Mouse (Mus musculus) ovary, postnatal 14 days (tissue): ENCODE measurements around the gene Vav2.

Experiments
- DNase-seq: peaks from one replicate; pipeline ENCODE4 v3.0.0; 2022; ENCODE audit warnings: low spot score

Gene Vav2

DNA sequence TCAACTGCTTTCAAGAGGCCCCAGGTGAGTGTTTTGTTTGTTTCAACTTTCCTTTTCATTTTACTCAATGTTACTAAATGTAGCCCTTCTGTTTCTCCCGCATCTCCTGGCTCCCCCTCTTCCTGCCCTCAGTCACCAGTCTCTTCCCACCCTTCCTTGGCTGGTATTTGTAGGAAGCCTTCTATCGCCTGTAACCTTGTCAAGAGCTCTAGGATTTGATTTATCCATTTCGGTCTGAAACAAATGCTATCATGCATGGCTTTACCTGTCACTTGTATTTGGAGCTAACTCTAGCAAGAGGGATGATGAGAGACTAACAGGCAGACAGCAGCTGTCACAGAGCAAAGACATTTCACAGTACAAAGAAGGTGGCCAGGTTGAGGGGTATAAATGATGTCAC, 18.6 kb downstream of the Vav2 start:
- DNase-seq, result no peak

DNA sequence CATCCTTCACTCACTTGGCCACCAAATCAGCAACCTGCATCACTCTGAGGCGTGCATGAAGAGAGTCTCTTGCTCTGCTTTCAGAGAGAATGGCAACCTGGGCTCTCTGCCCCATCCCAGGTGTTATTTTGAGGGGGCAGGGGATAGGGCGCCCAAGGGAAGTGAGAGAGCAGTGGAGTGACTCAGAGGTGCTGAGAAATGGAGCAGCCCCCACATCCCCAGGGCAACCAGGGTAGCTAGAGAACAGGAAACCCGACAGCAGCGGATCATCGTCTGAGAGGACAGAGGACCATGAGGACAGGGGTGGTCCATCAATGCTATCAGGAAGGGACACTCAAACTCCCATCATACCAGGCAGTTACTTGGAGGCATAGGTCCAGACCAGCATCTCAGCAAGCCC, 19.9 kb downstream of the Vav2 start:
- DNase-seq, result no peak

GRCm38 (mm10) chr2:27405094-27405884, 21.5 kb downstream of the Vav2 start:
- DNase-seq, result no peak

GRCm38 (mm10) chr2:27404375-27405093, 22.3 kb downstream of the Vav2 start:
- no peak for DNase-seq

DNA sequence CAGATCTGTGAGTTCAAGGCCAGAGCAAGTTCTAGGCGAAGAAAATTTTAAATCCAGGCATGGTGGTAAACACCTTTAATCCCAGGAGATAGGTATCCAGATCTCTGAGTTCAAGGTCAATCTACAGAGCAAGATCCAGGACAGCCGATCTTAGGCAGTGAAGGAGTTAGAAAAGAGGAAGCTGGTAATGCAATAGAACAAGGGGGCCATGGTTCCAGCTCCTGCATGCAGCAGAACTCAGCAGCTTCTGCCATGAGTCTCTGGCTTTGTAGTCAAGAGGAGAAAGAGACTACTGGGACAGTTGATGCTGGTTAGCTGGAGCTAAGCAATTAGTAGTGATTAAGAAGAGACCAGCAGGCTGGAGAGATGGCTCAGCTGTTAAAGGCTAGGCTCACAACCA, 25.3 kb downstream of the Vav2 start:
- no peak for DNase-seq

DNA sequence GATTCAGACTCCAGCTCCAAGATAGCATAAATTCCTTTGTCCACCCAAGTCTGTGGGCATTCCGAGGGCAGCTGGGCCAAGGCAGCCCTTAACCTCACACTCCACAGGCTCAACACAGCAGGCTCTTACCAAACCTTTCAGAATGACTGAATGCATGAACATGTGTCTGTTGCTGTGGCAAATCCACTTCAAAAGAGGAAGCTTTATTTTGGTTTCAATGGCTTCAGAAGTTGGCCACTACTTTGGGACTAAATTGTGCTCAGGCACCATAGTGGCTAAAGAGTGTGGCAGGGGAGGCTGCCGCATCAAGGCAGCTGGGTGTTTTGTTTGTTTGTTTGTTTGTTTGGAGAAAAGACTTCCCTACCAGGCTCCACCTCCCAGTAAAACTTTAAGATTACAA, 26.8 kb downstream of the Vav2 start:
- DNase-seq, result no peak

- no peak for DNase-seq
Measured at GRCm38 (mm10) chr2:27396656-27397440, 30.0 kb downstream of the Vav2 start.

- DNase-seq, result no peak
Measured at GRCm38 (mm10) chr2:27394158-27394832, 32.5 kb downstream of the Vav2 start.

- no peak for DNase-seq
Measured at GRCm38 (mm10) chr2:27392278-27392677, 34.6 kb downstream of the Vav2 start.

DNA sequence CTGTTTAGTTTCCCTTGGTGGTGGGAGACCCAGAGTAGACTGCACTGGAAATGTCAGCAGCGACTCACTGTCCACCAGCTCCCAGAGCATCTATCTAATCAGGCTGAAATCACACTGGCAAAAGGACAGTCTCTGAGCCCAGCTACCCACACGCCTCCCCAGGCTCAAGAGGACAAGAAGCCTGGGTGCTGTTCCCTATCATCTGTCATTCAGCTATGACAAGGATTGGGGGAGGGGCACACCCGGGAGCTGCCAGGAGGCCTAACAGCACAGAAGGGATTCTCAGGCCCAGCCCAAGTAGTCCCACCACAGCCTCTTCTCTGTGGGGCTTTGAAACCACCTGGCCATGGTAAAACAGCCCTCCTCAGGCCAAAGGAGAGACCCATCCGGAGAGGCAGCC, 36.1 kb downstream of the Vav2 start:
- DNase-seq, result no peak

DNA sequence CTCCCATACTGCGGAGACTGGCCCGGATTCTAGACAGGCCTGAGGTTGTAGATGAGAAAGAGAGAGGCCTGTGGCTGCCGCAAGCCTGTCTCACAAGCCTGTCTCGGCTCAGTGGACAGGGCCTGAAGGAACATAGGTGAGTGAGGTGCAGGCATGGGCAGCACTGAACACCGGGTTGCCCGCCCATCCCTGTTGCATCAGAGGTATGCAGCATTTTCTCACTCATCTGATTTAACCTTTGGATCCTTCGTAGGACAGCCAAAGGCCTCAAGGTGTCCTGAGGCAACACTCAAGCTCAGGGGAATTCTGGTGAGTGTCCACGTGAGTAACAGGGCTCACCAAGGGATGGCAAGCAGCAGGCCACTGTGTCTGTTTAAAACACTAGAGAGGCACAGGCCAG, 36.5 kb downstream of the Vav2 start:
- no peak for DNase-seq

DNA sequence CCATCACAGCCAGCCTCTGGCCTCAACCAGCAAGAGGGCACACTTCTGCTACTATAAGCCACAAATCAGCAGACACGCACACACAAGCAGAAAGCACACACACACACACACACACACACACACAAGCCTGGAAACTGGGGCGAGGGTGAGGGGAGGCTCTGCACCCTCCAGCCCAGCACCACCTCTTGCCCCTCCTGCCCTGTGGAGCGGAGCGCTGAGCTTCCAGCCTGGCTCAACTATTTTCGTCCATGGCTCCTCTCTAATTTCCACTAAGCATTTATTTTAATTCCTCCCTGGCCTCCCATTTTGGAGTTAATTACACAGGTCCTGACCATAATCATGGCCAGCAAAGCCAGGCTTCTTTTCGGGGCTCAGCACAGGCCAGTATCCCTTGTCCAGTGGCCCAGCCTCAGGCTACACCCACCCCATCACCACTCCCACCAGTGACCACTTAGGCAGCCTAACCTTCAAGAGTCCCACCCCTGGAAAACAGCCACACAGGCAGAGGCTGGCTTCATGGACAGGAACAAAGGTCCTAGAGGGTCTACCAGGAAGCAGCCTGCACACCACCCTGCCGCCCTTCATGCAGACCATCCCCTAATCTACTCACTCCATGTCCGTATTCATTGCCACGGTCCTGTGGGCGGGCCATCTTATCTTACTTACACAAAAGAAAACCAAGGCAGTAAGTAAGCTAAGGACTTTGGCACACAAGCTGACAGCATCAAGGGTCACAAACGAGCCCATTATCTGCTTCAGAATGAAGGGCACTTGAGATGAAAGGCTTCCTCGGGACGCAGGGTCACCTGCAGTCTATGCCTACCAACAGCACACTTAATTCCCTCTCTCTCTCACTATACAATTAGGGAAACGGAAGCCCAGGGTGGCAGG, 37.3 kb downstream of the Vav2 start:
- no peak for DNase-seq

GRCm38 (mm10) chr2:27387209-27387608, 39.6 kb downstream of the Vav2 start:
- no peak for DNase-seq

DNA sequence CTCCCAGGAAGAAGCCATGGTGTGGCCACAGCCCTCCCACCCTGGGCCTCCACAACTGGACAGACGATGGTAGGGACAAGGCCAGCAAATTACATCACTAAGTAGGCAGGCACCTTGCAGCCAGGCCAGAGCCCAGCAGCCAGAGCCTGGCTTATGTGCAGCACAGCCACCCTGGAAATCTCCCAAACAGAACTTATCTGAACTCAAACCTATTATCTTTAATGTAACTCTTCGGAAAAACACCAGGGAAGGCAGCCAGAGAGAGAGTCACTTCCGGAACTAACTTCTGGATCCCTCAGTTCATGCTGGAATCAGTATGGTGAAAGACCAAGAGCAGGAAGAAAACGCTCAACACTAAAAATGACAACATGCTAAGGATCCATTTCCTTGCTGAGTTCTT, 45.1 kb downstream of the Vav2 start:
- no peak for DNase-seq

GRCm38 (mm10) chr2:27381254-27381653, 45.6 kb downstream of the Vav2 start:
- no peak for DNase-seq

- DNase-seq, result no peak
Measured at GRCm38 (mm10) chr2:27377876-27378275, 49.0 kb downstream of the Vav2 start.

DNA sequence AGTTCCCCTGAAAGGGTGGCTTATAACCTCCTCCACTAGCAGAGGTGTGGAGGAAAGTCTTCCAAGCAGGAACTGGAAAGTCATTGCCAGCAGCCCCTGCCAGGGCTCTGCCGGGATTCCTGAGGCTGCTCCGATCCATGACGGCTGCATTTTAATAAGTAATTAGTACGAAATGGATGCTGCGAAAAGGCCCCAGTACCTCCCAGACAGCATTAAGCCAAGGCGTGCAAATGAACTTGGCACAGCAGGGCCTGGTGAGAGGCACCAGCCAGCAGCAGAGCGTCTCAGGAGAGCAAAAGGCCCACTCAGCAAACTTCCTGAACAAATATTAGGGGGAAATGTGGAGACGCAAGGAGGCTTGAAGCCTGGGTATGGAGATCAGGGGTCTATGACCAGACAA, 49.7 kb downstream of the Vav2 start:
- DNase-seq, result no peak

- DNase-seq, result no peak
Measured at GRCm38 (mm10) chr2:27375141-27375540, 51.7 kb downstream of the Vav2 start.

GRCm38 (mm10) chr2:27373349-27373748, 53.5 kb downstream of the Vav2 start:
- no peak for DNase-seq

- DNase-seq, result no peak
Measured at GRCm38 (mm10) chr2:27371450-27371849, 55.4 kb downstream of the Vav2 start.

- DNase-seq, result no peak
Measured at GRCm38 (mm10) chr2:27368980-27369379, 57.9 kb downstream of the Vav2 start.
